Mouse (Mus musculus) heart, embryonic 16.5 days (tissue): ENCODE data around the gene Rnf126. TPM values are rescaled to one million over a fixed set of nuclear protein-coding genes. Genes with fewer than 3 reads are reported as not detected.
A peak's percentile ranks its signal among the peaks of the same experiment; 100 is the strongest.

ENCODE experiments used
- ATAC-seq: fragments of 200-750 bp; cut with Nextera tagmentation; replicated peaks from 2 replicates; pipeline ENCODE4 v1.8.0; 2017; ENCODE audit warnings: moderate number of reproducible peaks; ENCODE audit not compliant: insufficient read depth, low FRiP score; ENCODE audit errors: extremely low read depth
- H3K27ac ChIP-seq: fragments of 300-500 bp; sonication (generic); 2 replicates; pipeline ENCODE4 v1.5.1; 2014; ENCODE audit warnings: mild to moderate bottlenecking, low read length, control low read depth, moderate library complexity
- H3K27me3 ChIP-seq: fragments of 300-500 bp; sonication (generic); 2 replicates; pipeline ENCODE4 v1.6.1; 2014; ENCODE audit warnings: low read length, mixed read lengths; ENCODE audit not compliant: control insufficient read depth, insufficient read depth
- H3K36me3 ChIP-seq: fragments of 300-500 bp; sonication (generic); 2 replicates; pipeline ENCODE4 v1.6.1; 2014; ENCODE audit not compliant: control insufficient read depth, insufficient read depth
- H3K4me1 ChIP-seq: fragments of 300-500 bp; sonication (generic); 2 replicates; pipeline ENCODE4 v1.6.1; 2014; ENCODE audit warnings: low read length, mixed read lengths; ENCODE audit not compliant: control insufficient read depth, insufficient read depth
- H3K4me2 ChIP-seq: fragments of 300-500 bp; sonication (generic); 2 replicates; pipeline ENCODE4 v1.6.1; 2014; ENCODE audit warnings: low read depth, mild to moderate bottlenecking, control low read depth, low read length
- H3K4me3 ChIP-seq: fragments of 300-500 bp; sonication (generic); 2 replicates; pipeline ENCODE4 v1.5.1; 2014; ENCODE audit warnings: mild to moderate bottlenecking, control low read depth, low read length
- H3K9ac ChIP-seq: fragments of 300-500 bp; sonication (generic); 2 replicates; pipeline ENCODE4 v1.6.1; 2014; ENCODE audit warnings: low read length, control low read depth
- H3K9me3 ChIP-seq: fragments of 300-500 bp; sonication (generic); replicated peaks from 2 replicates; pipeline ENCODE4 v1.6.1; 2016; ENCODE audit warnings: low read length; ENCODE audit not compliant: control insufficient read depth
- WGBS: fragments of 180-500 bp; shearing (Covaris S2); extraction: QIAGEN DNeasy Blood & Tissue Kit; methylation state at CpG from one replicate; pipeline ENCODE4 v1.1.7; 2014; 5-methylcytosine and 5-hydroxymethylcytosine counted together
- polyA plus RNA-seq: library from polyadenylated mRNA; unstranded; fragments of >200 nt; fragmentation: Nextera tagmentation; extraction: Ambion mirVana; gene quantifications from 2 replicates; pipeline ENCODE4 v1.2.1, GENCODE M21; 2015

Gene Rnf126
- polyA plus RNA-seq, 1 experiment from 2014 or later, result 56.0 TPM

DNA sequence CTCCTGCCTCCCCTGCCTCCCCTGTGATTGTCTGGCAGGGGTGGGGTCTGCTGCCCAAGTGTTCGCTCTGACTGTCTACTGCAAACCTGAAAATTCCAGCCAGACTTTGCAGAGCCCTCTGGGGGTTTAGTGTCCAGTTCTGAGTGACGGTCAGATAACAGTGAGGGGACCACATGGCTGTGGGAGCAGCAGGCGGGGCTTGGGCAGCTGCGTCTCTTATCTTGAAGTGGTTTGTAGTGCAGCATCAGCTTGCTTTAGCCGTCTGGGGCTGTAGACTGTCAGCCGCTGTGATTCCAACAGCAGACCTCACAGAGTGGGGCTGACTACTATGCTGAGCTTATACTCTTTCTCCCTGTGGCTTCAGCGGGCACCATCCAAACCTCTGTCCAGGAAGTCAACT lies 57.4 kb downstream of the Rnf126 start:
- no peaks in the 10 kb centered on the region for H3K9me3 ChIP-seq
- peaks cover 2% of the 10 kb centered on the region; the same call in 1 of the 2 replicates for H3K27me3 ChIP-seq
- peak overlapping the region; percentile 39 for H3K4me2 ChIP-seq
- WGBS, result 30% methylated on average over 7 of the region's 7 CpGs
- H3K36me3 ChIP-seq, result peaks cover 28% of the 10 kb centered on the region
- H3K4me3 ChIP-seq, result peak overlapping the region; percentile 20; the same call in 1 of the 2 replicates
- peaks cover 52% of the 10 kb centered on the region for H3K4me1 ChIP-seq
- ATAC-seq, result peak; percentile 33
- peak overlapping the region; percentile 53 for H3K27ac ChIP-seq
- H3K9ac ChIP-seq, result no peak overlapping the region

DNA sequence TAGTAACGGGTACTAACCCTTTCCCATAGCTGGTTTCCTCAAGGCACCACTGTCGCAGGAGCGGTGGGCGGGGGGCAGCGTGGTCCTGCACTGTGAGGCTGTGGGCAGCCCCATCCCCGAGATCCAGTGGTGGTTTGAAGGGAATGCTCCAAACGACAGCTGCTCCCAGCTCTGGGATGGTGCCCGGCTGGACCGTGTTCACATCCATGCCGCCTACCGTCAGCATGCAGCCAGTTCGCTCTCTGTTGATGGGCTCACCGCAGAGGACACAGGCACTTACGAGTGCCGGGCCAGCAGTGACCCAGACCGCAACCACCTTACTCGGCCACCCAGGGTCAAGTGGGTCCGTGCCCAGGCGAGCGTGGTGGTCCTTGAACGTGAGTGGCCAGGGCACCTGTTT lies 58.1 kb downstream of the Rnf126 start:
- H3K36me3 ChIP-seq, result peaks cover 28% of the 10 kb centered on the region

More for the DNA sequence above, 58.1 kb downstream of the Rnf126 start:
- H3K9me3 ChIP-seq, result no peaks in the 10 kb centered on the region
- no peak overlapping the region for H3K9ac ChIP-seq
- peak overlapping the region; percentile 39 for H3K4me2 ChIP-seq
- ATAC-seq, result no peak
- no peaks in the 10 kb centered on the region; the same call in 1 of the 2 replicates for H3K27me3 ChIP-seq
- 68% methylated on average over 21 of the region's 21 CpGs for WGBS
- no peak overlapping the region for H3K27ac ChIP-seq
- H3K4me3 ChIP-seq, result no peak overlapping the region
- H3K4me1 ChIP-seq, result peaks cover 52% of the 10 kb centered on the region

Other genes with a start within 250 kb of the Rnf126 start
- gene Plpp2, start 233.2 kb downstream of the Rnf126 start, polyA plus RNA-seq, result 6.7 and 9.8 TPM in 2 replicates
- 26.5 and 28.1 TPM in 2 replicates for gene Mier2, start 211.8 kb downstream of the Rnf126 start, polyA plus RNA-seq
- not detected in 2 replicates for gene Theg, start 179.6 kb downstream of the Rnf126 start, polyA plus RNA-seq
- 0.05 TPM in 1 of 2 replicates, not detected in the other for gene C2cd4c, start 152.9 kb downstream of the Rnf126 start, polyA plus RNA-seq
- 2.0 and 2.6 TPM in 2 replicates for gene Shc2, start 129.0 kb downstream of the Rnf126 start, polyA plus RNA-seq
- not detected in 2 replicates for gene Odf3l2, start 121.2 kb downstream of the Rnf126 start, polyA plus RNA-seq
- gene Madcam1, start 102.4 kb downstream of the Rnf126 start, polyA plus RNA-seq, result 1.4 and 1.8 TPM in 2 replicates
- 45.5 and 47.0 TPM in 2 replicates for gene Tpgs1, start 97.6 kb downstream of the Rnf126 start, polyA plus RNA-seq
- 98.0 and 101 TPM in 2 replicates for gene Cdc34, start 84.8 kb downstream of the Rnf126 start, polyA plus RNA-seq
- gene Gzmm, start 77.9 kb downstream of the Rnf126 start, polyA plus RNA-seq, result 1.1 and 1.3 TPM in 2 replicates
- 1,046 and 1,072 TPM in 2 replicates for gene Bsg, start 62.5 kb downstream of the Rnf126 start, polyA plus RNA-seq
- gene Hcn2, start 50.3 kb downstream of the Rnf126 start, polyA plus RNA-seq, result not detected in 2 replicates
- gene Polrmt, start 20.4 kb downstream of the Rnf126 start, polyA plus RNA-seq, result 36.1 and 36.3 TPM in 2 replicates
- 0.13 TPM in 1 of 2 replicates, not detected in the other for gene Fgf22, start 11.9 kb downstream of the Rnf126 start, polyA plus RNA-seq
- gene Fstl3, start 10.3 kb upstream of the Rnf126 start, polyA plus RNA-seq, result 22.6 and 26.7 TPM in 2 replicates
- gene Prss57, start 24.0 kb upstream of the Rnf126 start, polyA plus RNA-seq, result 2.9 and 7.9 TPM in 2 replicates
- 59.6 and 67.6 TPM in 2 replicates for gene Palm, start 26.6 kb upstream of the Rnf126 start, polyA plus RNA-seq
- gene Misp, start 54.0 kb upstream of the Rnf126 start, polyA plus RNA-seq, result 1.8 and 1.9 TPM in 2 replicates
- 125 and 146 TPM in 2 replicates for gene Ptbp1, start 87.5 kb upstream of the Rnf126 start, polyA plus RNA-seq
- gene Prtn3, start 107.5 kb upstream of the Rnf126 start, polyA plus RNA-seq, result 1.2 and 1.9 TPM in 2 replicates
- 9.1 and 9.8 TPM in 2 replicates for gene Plppr3, start 107.7 kb upstream of the Rnf126 start, polyA plus RNA-seq
- gene Elane, start 119.3 kb upstream of the Rnf126 start, polyA plus RNA-seq, result 0.20 and 1.1 TPM in 2 replicates
- not detected in 2 replicates for gene Cfd, start 123.9 kb upstream of the Rnf126 start, polyA plus RNA-seq
- 44.9 and 45.2 TPM in 2 replicates for gene Med16, start 142.0 kb upstream of the Rnf126 start, polyA plus RNA-seq
- gene Gm26602, start 143.9 kb upstream of the Rnf126 start, polyA plus RNA-seq, result 2.4 and 13.2 TPM in 2 replicates
- 0.49 and 0.64 TPM in 2 replicates for gene Kiss1r, start 150.0 kb upstream of the Rnf126 start, polyA plus RNA-seq
- 112 and 114 TPM in 2 replicates for gene R3hdm4, start 154.3 kb upstream of the Rnf126 start, polyA plus RNA-seq
- 1.5 and 2.3 TPM in 2 replicates for gene Arid3a, start 160.1 kb upstream of the Rnf126 start, polyA plus RNA-seq
- 69.6 TPM in 2 replicates for gene Wdr18, start 193.2 kb upstream of the Rnf126 start, polyA plus RNA-seq
- 0.25 and 0.35 TPM in 2 replicates for gene Grin3b, start 203.8 kb upstream of the Rnf126 start, polyA plus RNA-seq
- 10.6 and 13.5 TPM in 2 replicates for gene Tmem259, start 217.4 kb upstream of the Rnf126 start, polyA plus RNA-seq
- gene Cnn2, start 221.6 kb upstream of the Rnf126 start, polyA plus RNA-seq, result 218 and 255 TPM in 2 replicates
- gene Abca7, start 229.5 kb upstream of the Rnf126 start, polyA plus RNA-seq, result 3.2 TPM in 2 replicates
- gene Arhgap45, start 249.7 kb upstream of the Rnf126 start, polyA plus RNA-seq, result 10.9 and 17.7 TPM in 2 replicates